Comparison of ENCODE assay signal across 8 mouse cellular contexts in genomic region chr19:9899072-9899779, GRCm38 (mm10). TPM values are rescaled to one million over a fixed set of nuclear protein-coding genes. Genes with fewer than 3 reads are reported as not detected.
DNase-seq lines count a peak whose midpoint lies in the region; ATAC-seq and TF ChIP-seq lines count a peak whose summit lies in the region.

Gene Incenp, minus strand, starts transcription at chr19:9899551.

- no peaks in the 10 kb centered on the region for H3K27me3 ChIP-seq in heart, embryonic 12.5 days (replicated peaks)
- no peaks in the 10 kb centered on the region for H3K27me3 ChIP-seq in kidney, postnatal 0 days (ENCODE audit: insufficient read depth, low read length)
- no peaks in the 10 kb centered on the region for H3K27me3 ChIP-seq in liver, embryonic 11.5 days (replicated peaks; ENCODE audit: control insufficient read depth, insufficient read depth, low read length)
- no peaks in the 10 kb centered on the region for H3K27me3 ChIP-seq in stomach, embryonic 14.5 days (ENCODE audit: control insufficient read depth, insufficient read depth, low read length)

- peak within 1 kb of the TSS; percentile 84 for H3K27ac ChIP-seq in heart, embryonic 12.5 days (ENCODE audit: poor library complexity, severe bottlenecking)
- H3K27ac ChIP-seq in kidney, postnatal 0 days, result peak within 1 kb of the TSS; percentile 88
- peak within 1 kb of the TSS; percentile 94 for H3K27ac ChIP-seq in liver, embryonic 11.5 days (ENCODE audit: low read depth, low read length)
- peak within 1 kb of the TSS; percentile 86 for H3K27ac ChIP-seq in stomach, embryonic 14.5 days (ENCODE audit: low read length)

- no peaks in the 10 kb centered on the region for H3K9me3 ChIP-seq in heart, embryonic 12.5 days (replicated peaks)
- no peaks in the 10 kb centered on the region for H3K9me3 ChIP-seq in kidney, postnatal 0 days (replicated peaks; ENCODE audit: low read length)
- no peaks in the 10 kb centered on the region for H3K9me3 ChIP-seq in liver, embryonic 11.5 days (ENCODE audit: control insufficient read depth, low read length)
- H3K9me3 ChIP-seq in stomach, embryonic 14.5 days (ENCODE audit: control insufficient read depth, low read depth, low read length), result no peaks in the 10 kb centered on the region

- under 1% methylated on average over 58 of the region's 58 CpGs for WGBS in heart, embryonic 12.5 days
- WGBS in kidney, postnatal 0 days, result 0% methylated on average over 58 of the region's 58 CpGs
- under 1% methylated on average over 58 of the region's 58 CpGs for WGBS in liver, embryonic 11.5 days
- WGBS in stomach, embryonic 14.5 days, result under 1% methylated on average over 58 of the region's 58 CpGs

- peak; percentile 97 for ATAC-seq in erythroid progenitor cell, adult 5-6 weeks (replicated peaks; ENCODE audit: low FRiP score, poor library complexity, severe bottlenecking)
- ATAC-seq in heart, embryonic 12.5 days (ENCODE audit: insufficient number of reproducible peaks, low FRiP score), result peak; percentile 97
- ATAC-seq in kidney, postnatal 0 days (replicated peaks; ENCODE audit: low FRiP score, low read depth), result peak; percentile 98
- ATAC-seq in liver, embryonic 11.5 days (replicated peaks; ENCODE audit: low FRiP score), result peak; percentile 95
- peak; percentile 98 for ATAC-seq in stomach, embryonic 14.5 days (ENCODE audit: insufficient number of reproducible peaks, insufficient read depth, low FRiP score, low read depth)

- H3K36me3 ChIP-seq in heart, embryonic 12.5 days, result peaks cover 12% of the 10 kb centered on the region
- H3K36me3 ChIP-seq in kidney, postnatal 0 days (ENCODE audit: insufficient read depth, low read length), result 0 out of 2 replicates have a peak, but pooled peaks cover 7% of the 10 kb centered on the region
- H3K36me3 ChIP-seq in liver, embryonic 11.5 days (ENCODE audit: control insufficient read depth, insufficient read depth, low read length), result peaks cover 10% of the 10 kb centered on the region
- H3K36me3 ChIP-seq in stomach, embryonic 14.5 days (ENCODE audit: control insufficient read depth, insufficient read depth, low read length), result peaks cover 12% of the 10 kb centered on the region

- peak; percentile 99 for DNase-seq in CD4-positive helper T cell, adult 2 months (ENCODE audit: low read depth, low spot score)
- peak; percentile 98 for DNase-seq in brain, embryonic 18.5 days (ENCODE audit: low read depth, low spot score)
- peak; percentile 99 for DNase-seq in kidney, postnatal 0 days (ENCODE audit: low spot score)
- DNase-seq in liver, embryonic 11.5 days (ENCODE audit: low spot score), result peak; percentile 90
- peak; percentile 98 for DNase-seq in naive thymus-derived CD4-positive, alpha-beta T cell, adult 2 months (ENCODE audit: low read depth)

- TF ChIP-seq CTCF in kidney, postnatal 0 days (IDR thresholded peaks at IDR 0.05; ENCODE audit: low read depth), result no peak

- peak within 1 kb of the TSS; percentile 86 for H3K4me2 ChIP-seq in heart, embryonic 12.5 days
- peak within 1 kb of the TSS; percentile 92 for H3K4me2 ChIP-seq in kidney, postnatal 0 days (ENCODE audit: low read length)
- peak within 1 kb of the TSS; percentile 85 for H3K4me2 ChIP-seq in liver, embryonic 11.5 days
- H3K4me2 ChIP-seq in stomach, embryonic 14.5 days (replicated peaks; ENCODE audit: low read depth, low read length), result peak within 1 kb of the TSS; percentile 61

- H3K4me1 ChIP-seq in heart, embryonic 12.5 days (replicated peaks), result peaks cover 19% of the 10 kb centered on the region
- peaks cover 19% of the 10 kb centered on the region for H3K4me1 ChIP-seq in kidney, postnatal 0 days (replicated peaks; ENCODE audit: insufficient read depth, low read length)
- peaks cover 35% of the 10 kb centered on the region for H3K4me1 ChIP-seq in liver, embryonic 11.5 days (replicated peaks; ENCODE audit: control insufficient read depth, insufficient read depth, low read length)
- H3K4me1 ChIP-seq in stomach, embryonic 14.5 days (ENCODE audit: control insufficient read depth, insufficient read depth, low read length), result peaks cover 22% of the 10 kb centered on the region

- H3K4me3 ChIP-seq in heart, embryonic 12.5 days, result peak within 1 kb of the TSS; percentile 96
- H3K4me3 ChIP-seq in kidney, postnatal 0 days (replicated peaks; ENCODE audit: low read depth, low read length), result peak within 1 kb of the TSS; percentile 89
- peak within 1 kb of the TSS; percentile 97 for H3K4me3 ChIP-seq in liver, embryonic 11.5 days (ENCODE audit: low read depth, low read length)
- peak within 1 kb of the TSS; percentile 67 for H3K4me3 ChIP-seq in stomach, embryonic 14.5 days (ENCODE audit: low read depth, low read length)

- peak within 1 kb of the TSS; percentile 91 for H3K9ac ChIP-seq in heart, embryonic 12.5 days
- peak within 1 kb of the TSS; percentile 85 for H3K9ac ChIP-seq in kidney, postnatal 0 days (ENCODE audit: low read depth, low read length)
- peak within 1 kb of the TSS; percentile 98 for H3K9ac ChIP-seq in liver, embryonic 11.5 days (ENCODE audit: low read depth, low read length)
- peak within 1 kb of the TSS; percentile 67 for H3K9ac ChIP-seq in stomach, embryonic 14.5 days (replicated peaks; ENCODE audit: low read depth, low read length)

RNA-seq across cellular contexts. Expression of gene Incenp, which starts in this region (rescaled TPM):
- 859 and 885 TPM in 2 replicates for total RNA-seq in erythroid progenitor cell, adult 5-6 weeks (2015; ENCODE audit: low replicate concordance)
- total RNA-seq in erythroid progenitor cell, adult 5-6 weeks (2017; ENCODE audit: low replicate concordance), result 748 and 1,226 TPM in 2 replicates
- 82.2 and 83.0 TPM in 2 replicates for polyA plus RNA-seq in heart, embryonic 12.5 days (2016; fragmentation: Nextera tagmentation; extraction: Ambion mirVana)
- 40.6 and 43.1 TPM in 2 replicates for polyA plus RNA-seq in kidney, postnatal 0 days (2015; fragmentation: Nextera tagmentation; extraction: Ambion mirVana)
- 116 and 118 TPM in 2 replicates for polyA plus RNA-seq in liver, embryonic 11.5 days (2014; fragmentation: Nextera tagmentation; extraction: Ambion mirVana)
- 84.9 and 86.6 TPM in 2 replicates for polyA plus RNA-seq in stomach, embryonic 14.5 days (2014; fragmentation: Nextera tagmentation; extraction: Ambion mirVana)

Comparison
In these comparisons a context has a peak if more than half of its experiments do, and no peak if none do; other contexts are left out.
1. Peak in every context shown above with its lines: DNase-seq, ATAC-seq, H3K4me3 ChIP-seq and H3K27ac ChIP-seq.